Mouse (Mus musculus) adrenal gland, adult 2 months (tissue): ENCODE measurements around the gene Stox2. TPM values are rescaled to one million over a fixed set of nuclear protein-coding genes. Genes with fewer than 3 reads are reported as not detected.
A peak's percentile ranks its signal among the peaks of the same experiment; 100 is the strongest.

Experiments
- DNase-seq: peaks from one replicate; pipeline ENCODE4 v3.0.0; 2021
- polyA plus RNA-seq: library from polyadenylated mRNA; depleted of rRNA; stranded (reverse); fragments of >200 nt; gene quantifications from 2 replicates; pipeline ENCODE4 v1.2.3, GENCODE M21; 2012
- total RNA-seq, 2 experiments: library from RNA; stranded (reverse); gene quantifications; 2 replicates each; pipeline ENCODE4 v1.2.3; 2021

Stox2 gene
- total and polyA plus RNA-seq, 3 experiments = 3.6 to 12.4 (median 9.6) TPM

DNA sequence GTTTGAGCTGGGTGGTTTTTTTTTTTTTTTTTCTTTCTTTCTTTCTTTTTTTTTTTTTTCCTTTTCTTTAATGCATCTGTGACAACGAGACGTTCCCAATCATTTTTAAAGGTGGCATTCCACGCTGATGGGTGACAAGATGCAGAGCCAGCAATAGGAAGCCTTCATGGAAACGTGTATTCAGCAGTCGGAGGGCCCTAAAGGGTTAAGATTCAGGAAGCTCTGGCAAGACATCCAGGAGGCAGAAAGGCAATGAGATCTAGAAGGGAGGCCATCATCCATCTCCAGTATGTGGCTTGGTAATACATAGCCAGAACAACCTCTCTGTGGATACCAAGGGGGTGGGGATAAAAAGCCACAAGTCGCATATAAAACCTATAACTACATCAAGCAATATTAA, 156.5 kb downstream of the Stox2 start:
- DNase-seq = no peak

DNA sequence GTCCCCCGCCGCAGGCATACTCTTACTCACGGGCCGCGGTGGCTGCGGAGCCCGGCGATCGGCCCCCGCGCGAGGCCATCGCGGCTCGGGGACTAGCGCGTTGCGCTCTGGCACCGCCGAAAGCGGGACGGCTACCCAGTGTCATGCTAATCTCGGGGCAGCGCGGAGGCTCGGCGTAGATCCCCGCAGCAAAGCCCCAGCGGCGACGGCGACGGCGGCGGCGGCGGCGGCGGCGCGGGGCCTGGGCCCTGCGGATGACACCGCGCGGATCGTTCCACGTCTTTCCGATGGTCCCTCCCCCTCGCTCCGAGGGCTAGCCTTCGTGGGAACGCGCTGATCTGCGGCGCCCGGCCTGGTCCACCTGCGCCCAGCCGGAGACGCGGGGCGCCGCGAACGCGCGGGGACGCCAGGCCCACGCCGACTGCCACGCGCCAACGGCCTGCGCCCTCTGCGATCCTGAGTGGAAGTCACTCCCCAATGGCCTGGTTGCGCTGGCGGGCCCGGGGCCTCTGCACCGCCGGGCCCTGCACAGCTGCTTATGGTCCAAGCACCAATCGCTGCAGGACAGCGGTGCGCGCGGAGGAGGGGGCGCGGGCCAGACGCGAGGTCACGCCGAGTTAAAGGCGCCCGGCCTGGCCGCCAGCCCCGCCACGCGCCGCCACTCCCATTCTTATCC, 157.2 kb downstream of the Stox2 start:
- DNase-seq = peak; percentile 91

DNA sequence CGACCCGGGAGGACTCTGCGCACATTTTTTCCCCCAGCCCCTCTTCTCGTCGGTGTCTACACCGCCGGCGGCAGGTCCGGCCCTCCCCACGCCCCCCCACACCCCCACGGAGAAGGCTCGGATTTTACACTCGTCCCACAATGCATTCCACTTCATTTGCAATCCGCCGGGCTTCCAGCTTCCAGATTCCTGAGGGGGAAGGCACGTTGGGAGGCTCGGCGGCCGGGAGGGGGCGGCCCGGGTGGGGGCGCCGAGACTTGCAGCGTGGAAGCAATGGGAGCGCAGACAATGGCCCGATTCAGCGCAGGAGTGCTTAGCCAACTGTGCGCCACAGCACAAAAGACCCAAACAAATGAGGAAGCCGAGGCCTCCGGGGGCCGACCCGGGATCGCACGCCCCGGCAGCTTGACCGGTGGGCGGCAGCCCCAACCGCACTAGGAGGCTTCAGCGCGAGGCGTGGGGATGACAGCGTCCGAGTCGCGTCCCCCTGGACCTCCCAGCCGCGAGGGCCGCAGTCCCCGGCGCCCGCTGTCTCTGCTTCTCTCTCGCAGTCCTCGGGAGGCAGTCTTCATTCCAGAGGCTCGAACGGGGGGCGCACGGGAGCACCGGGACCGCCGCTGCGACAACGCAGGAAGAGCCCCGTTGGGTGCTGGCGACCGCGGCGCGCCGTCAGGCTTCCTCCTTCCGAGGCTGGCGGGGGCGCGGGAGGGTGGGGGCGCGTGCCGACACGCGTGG, 157.9 kb downstream of the Stox2 start:
- peak; percentile 70 for DNase-seq

DNA sequence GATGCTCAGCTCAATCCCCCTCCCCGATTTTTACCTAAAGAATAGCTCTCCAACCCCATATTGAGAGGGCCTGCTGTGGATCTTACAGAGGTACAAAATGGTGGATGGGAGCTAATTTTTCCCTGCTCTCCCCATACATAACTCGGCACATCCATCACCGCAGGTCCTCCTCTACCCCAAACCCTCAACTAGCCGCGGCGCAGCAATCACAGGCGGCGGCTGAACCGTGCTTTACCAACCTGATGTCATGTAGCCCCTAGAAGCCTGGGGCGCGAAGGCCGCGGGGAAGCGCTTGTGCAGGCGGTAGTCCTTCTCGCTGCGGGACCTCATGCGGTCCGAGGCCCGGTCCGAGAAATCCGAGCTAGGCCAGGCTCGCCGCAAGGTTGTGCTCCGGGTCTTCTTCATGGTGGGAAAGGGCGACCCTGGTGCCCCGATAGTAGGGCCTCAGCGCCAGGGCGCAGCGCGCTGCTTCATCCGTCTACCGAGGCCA, 158.5 kb downstream of the Stox2 start:
- DNase-seq = peak; percentile 56

DNA sequence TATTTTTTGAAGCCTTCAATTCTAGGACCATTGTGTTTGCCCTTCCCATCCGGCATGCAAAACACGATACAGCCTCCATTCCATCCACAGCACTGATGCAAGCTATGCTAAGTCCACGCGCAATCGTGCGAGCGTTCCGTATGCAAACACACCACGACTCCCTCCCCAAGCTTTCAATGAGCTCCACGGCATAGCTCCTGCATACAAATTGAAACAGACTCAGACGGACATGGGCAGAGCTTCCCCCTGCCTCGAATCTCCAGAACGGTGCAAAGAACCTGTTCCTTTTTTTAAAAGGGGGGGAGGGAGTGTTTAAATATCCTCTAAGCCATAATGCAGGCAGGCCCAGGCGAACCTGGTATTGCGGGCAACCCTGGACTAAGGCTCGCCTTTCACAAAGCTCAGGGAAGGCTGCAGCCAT, 159.0 kb downstream of the Stox2 start:
- DNase-seq = no peak

DNA sequence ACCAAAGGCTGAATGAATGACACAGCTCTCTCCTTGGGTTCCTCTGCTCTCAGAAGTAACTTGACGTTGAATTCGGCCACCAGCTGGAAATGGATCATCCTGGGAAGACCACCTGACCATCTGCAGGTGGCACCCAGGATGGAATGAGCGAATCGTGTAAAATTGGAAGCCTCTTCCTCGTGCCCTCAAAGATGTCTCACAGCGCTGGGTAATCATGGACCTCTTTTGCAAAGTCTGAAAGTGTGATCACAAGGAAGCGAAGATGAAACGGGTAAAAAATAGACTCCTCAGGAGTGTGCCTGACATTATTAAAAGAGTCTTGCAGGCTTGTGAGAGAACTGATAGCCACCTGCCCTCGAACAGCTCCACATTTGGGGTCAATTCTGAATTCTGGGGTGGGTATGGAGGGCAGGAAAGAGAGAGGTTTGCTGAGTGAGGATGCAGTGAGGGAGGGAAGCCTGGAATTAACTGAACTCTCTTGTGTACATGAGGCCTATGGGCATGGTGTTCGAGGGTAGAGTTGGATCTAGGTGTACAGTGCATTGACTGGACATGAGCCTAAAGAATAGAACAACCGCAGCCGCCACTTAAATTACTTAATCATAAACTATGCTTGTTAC, 160.0 kb downstream of the Stox2 start:
- DNase-seq = no peak

DNA sequence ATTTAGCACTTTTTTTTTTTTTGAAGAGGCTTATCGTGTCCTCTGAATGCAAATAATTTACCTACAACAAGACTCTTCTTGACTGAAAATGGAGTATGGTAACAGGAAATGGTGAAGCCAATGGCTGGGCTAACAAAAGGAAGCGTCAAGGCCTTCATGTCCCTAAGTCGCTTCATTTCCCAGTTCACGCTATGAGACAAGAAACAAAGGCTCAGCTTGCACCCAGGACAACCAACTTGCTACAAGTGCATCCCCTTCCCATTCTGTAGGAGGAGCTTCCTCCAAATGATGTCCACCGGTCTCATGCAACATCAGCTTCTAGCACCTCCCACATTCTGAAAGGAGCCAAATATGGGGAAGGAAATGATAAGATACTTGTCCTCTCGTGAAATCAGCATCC, 160.7 kb downstream of the Stox2 start:
- no peak for DNase-seq

DNA sequence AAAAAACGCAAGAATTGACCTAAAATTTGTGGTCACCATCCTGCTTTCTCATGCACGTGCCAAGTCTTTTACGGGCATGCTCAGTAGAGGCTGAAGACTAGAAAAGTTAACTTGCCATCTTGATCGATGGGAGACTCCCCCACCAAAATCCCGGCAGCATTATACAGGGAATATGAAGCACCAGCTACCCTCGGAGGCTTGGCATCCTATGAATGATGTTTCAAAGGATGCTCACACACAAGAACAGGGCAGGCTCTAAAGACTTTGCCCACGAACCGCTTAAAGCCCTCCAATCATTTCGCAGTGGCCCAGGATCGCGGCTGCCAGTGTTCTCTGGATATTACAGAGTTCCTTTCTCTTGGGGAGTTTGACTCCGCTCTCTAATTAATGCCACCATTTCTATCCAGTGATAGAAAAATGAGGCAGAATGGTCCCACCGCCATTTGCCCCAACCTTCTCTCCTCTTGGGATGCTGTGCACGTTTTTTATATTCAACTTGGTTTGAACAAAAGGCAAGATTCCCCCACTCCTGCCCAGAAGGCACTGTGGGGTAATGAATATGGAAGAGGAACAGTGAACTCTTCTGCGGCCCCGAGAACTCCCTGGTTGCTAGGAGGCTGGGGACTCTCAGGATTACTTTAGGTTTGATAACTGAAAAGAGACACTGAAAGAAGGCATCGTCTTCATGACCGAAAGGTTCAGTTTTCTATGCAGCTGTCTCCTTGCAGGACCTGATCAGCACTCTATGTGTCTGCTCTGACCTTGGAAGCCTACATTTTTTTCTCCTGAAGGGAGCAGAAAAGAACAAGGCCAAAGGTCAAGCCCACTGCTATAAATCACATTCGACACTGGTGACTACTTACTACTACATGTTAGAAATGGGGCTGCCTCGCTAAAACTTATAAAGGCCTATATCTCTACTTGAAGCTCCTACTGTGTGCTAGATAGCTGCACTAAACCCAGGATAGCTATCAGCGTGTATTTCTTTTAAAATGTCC, 161.5 kb downstream of the Stox2 start:
- no peak for DNase-seq

DNA sequence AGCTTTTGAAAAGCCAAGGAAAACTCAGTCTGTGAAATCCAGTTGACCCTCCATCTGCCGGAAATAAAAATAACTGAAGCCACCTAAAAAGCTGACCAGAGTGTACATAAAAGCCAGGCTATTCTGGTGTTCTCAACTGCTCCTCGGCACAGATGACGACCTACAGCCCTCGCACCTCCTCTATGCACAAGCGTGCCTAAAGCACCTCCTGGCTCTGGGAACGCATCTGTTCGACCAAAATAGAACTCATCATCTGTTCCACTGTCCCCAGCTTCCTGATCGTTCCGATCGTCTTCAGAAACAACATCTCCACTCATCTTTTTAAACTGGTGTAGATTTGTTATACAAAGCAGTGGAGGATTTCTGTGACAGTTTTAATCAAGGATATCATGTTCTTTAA, 166.3 kb downstream of the Stox2 start:
- DNase-seq = no peak

DNA sequence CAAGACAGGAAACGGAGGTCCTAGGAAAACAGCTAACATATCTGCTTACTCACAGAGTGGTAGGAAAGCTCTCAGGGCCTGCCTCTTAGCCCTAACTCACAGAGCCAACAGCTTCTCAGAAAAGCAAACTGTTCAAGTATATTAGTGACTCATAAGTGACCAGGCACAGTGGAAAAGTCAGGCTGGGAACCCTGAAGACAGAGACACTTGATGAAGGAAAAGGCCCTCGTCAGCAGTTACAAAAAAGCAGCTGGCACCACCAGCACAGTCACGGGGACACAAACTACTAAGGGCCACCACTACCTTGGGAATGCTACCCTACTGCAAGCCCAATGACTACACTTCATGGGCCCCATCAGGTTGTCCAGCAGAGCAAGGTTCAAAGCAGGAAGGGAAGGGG, 168.0 kb downstream of the Stox2 start:
- peak; percentile 58 for DNase-seq

DNA sequence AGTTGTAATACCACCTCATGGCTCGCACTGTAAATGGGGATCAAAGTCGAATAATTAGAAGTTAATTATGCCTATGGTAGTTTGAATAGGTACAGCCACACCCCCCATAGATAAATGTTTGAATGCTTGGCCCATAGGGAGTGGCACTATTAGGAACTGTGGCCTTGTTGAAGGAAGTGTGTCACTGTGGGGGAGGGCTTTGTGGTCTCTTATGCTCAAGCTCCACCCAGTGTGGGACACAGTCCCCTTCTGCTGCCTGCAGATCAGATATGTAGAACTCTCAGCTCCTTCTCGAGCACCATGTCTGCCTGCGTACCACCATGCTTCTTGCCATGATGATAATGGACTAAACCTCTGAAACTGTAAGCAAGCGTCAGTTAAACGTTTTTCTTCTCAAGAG, 177.2 kb downstream of the Stox2 start:
- DNase-seq = no peak

DNA sequence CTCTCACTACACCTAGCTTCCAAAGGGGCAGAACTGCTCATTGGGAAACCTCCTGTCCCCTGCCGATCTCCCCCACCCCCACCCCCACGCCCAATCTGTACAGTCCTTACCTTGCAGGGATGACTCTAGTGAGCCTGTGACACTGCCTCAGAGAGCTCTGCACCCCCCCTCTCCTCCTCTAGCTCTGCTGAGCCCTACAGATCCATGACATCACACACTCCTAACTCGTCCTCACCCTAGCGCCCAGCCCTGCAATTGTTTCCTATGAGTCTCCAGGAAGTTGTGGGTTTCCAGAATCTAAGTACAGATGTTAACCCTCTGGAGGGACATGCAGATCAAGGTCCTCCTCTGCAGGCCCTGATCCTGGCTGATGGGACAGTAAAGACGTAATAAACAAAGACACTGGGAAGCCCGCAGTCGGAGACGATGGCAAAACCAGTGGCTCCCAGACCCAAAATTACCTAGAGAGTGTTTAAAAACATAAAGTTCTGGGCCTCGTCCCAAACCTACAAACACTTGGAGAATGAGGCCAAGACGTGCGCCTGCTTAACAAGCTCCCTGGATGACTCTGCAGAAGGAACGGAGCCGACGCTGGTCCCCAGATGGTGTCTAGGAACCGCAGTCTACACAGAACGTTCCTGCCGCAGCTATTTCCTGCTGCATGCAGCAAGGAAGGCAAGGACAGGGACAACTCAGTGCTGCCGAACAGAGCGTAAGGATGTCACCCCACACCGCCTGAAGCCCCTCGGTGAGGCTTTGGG, 177.9 kb downstream of the Stox2 start:
- no peak for DNase-seq

DNA sequence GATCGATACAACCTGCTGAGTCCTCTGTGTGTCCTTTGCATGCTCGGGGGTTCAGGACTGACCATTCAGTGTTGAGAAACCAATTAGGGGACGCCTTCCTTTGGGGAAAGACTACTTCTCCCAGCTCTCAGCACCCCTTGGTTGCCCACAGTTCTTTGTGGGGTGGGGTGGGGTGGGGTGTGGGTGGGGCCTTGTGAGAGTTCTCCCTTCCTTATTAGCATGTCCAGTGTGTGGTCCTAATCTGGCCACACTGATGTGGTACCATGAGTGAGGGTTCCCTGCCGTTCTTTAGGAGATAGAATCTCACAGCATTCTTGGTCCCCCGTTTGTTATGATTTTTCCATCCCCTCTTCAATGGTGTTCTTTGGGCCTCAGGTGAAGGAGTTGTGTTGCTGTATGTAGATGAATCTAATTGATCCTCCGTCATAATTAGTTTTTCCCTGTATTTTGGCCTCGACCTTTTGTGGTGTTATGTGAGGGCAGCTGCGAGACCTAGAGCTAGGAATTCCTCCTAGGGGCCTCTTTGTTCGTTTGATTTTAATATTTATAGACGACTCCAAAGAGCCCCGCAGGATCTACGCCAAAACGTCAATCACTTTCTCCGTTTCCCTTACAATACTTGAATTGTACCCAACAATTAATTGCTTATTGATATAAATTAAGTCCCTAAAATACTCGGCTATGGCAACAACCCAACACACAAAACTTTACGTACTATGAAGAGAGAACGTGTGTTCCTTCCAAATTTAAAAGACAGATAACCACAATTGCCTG, 182.9 kb downstream of the Stox2 start:
- no peak for DNase-seq

DNA sequence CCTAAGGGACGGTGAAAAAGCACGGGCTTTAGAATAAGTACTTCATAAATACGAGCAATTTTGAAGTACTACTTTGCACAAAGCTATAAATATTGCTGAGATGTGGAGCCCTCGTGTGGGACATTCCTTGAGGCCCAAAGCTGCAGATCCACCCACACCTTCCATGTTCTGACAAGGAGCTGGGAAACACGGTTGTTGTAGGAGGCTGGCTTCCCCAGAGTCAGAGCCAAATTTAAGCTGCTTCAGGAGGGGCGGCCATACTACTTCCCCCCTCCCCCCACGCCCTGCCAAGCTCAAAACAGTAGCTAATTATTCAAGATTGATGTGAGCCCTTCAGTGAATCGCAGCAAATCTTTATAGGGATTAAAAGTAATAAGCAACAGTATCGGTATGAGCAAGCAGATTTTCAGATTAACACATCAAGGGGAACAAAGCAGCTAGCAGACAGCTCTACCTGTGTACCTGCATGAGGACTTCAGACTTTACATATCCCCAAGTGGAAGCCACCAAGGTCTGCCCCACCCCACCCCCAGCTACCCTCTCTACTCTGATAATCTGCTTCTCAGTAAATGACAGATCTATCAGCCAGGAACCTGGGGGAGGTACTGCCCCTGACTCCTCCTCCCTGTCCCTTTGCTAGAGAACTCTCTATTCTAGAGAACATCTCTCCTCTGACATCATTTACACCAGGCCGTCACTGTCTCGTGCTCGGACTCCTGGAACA, 185.2 kb downstream of the Stox2 start:
- DNase-seq = no peak

DNA sequence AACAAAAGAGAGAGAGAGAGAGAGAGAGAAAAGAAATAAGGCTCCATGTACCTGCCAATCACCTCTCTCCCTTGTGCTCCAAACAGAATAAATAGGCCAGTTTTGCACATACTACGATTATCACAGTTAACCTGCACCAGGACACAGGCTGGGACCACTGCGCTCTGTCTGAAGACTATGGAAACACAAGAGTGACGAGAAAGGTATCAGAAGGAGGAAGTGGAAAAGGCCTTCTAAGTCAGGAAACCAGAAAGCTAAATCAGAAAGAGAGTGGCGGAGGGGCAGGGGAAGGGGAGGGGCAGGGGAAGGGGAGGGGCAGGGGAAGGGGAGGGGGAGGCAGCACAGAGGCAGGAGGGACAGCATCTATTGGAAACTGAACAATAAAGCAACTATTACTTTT, 195.3 kb downstream of the Stox2 start:
- no peak for DNase-seq

DNA sequence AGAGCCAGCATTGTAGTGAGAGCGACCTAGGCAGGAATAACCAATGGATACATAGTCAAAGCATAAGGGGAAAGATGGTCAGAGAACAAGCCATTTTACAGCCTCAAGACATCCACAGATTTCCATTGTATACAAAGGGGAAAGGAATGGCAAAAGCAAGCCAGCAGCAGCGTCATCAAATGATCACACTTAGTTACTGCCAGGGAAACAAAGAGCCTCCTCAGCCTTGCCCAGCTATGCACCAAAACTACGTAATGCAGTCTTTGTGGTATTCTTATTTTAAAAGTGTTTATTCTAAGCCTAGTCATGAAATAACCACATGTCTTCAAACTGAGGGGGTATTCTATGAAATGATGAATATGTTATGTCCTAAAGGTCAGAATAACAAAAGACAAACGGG, 201.0 kb downstream of the Stox2 start:
- DNase-seq = no peak

DNA sequence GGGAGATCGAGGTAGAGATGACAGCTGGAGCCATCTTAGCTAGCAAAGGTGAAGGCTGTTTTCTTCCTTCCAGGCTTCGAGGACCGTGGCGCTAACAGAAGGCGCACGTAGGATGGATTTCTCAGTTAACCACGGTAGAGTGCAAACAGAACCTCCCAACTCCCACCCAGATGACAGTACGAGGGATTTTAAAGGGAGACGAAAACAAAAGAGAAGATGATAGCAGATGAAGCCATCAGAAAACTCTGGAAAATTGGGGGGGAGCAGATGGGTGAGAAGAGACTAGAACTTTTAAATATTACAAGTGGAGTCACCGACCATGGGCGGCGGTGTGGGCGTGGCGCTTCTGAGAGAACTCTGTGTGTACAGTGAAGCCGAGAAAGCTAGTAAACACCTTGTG, 202.0 kb downstream of the Stox2 start:
- DNase-seq = no peak

DNA sequence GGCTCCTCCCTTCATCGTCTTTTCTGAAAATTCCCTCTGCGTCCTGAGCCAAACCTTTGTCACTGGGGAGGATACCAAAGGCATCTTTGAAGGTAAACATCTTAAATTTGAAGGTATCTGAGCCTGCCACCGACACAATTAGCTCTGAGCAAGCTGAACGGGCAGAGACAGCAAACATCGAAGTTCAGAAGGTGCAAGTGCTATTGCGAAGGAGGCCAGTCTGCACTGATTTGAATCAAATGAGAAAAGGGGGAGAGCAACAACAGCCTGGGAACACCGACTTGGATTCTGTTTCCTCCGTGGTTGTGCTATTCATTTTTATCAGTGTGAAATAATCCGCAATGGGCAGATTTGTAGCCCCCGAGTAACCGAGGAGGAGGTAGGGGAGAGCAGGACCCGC, 202.5 kb downstream of the Stox2 start:
- no peak for DNase-seq

DNA sequence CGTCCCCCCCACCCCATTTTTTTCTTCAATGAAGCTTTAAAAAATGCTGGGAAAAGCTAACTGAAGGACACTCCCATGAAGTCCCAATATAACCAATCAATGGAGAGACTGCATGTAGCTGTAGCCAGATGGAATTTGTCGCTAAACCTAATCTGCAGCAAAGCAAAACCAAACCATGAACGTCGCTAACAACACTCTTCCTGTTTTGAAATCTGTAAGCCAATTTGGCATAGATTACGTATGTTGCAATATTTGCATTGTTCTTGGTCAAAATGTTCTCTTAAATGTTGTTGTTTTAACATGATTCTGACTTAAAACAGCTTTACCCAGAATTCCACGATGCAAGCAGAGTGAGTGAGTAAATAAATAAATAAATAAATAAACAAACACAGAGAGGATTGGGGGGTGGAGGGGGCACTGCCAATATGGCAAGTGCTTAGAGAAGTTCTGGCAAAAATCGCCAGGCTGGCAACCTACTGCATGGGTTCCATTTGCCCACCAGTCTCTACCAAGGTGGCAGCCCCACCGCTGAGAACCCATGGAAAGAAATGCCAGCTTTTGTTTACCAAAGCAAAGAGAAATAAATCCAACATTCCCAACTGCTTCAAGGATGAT, 203.0 kb downstream of the Stox2 start:
- no peak for DNase-seq
